Mouse (Mus musculus): ENCODE results near the gene Gm28048. TPM values are rescaled to one million over a fixed set of nuclear protein-coding genes. Genes with fewer than 3 reads are reported as not detected.
A peak's percentile ranks its signal among the peaks of the same experiment; 100 is the strongest.

Gene Gm28048
- polyA plus RNA-seq, 1 experiment from 2014 or later: 6.8 TPM

- DNase-seq: no peak
- peaks cover 33% of the 10 kb centered on the region for H3K4me1 ChIP-seq (replicated peaks)
- WGBS (ENCODE audit: insufficient replicate concordance): 74% methylated on average over 7 of the region's 7 CpGs
- no peaks in the 10 kb centered on the region for H3K27me3 ChIP-seq
- H3K4me3 ChIP-seq (replicated peaks): no peak overlapping the region
- H3K36me3 ChIP-seq: no peaks in the 10 kb centered on the region
- no peak overlapping the region for H3K4me2 ChIP-seq
- H3K9me3 ChIP-seq (replicated peaks): no peaks in the 10 kb centered on the region
- H3K9ac ChIP-seq: no peak overlapping the region
- H3K27ac ChIP-seq: no peak overlapping the region
- no peak for ATAC-seq (ENCODE audit: low read depth)
Measured at GRCm38 (mm10) chr11:22911831-22912230, 70.1 kb downstream of the Gm28048 start.

- Histone ChIP-seq H3K36me3 (no peaks in the 10 kb centered on the region), H3K4me3 (replicated peaks) (no peak overlapping the region), H3K9ac (no peak overlapping the region), H3K4me2 (no peak overlapping the region), H3K4me1 (replicated peaks) (peaks cover 16% of the 10 kb centered on the region), H3K9me3 (replicated peaks) (no peaks in the 10 kb centered on the region), H3K27ac (no peak overlapping the region), H3K27me3 (no peaks in the 10 kb centered on the region)
- ATAC-seq (ENCODE audit: low read depth) (0 out of 2 replicates have a peak, but pooled peaks have one; percentile 15), DNase-seq (no peak)
Measured at GRCm38 (mm10) chr11:22906453-22906865, 75.4 kb downstream of the Gm28048 start.

GRCm38 (mm10) chr11:22902923-22903322 lies 79.0 kb downstream of the Gm28048 start:
- peaks cover 5% of the 10 kb centered on the region; the same call in 1 of the 2 replicates for H3K36me3 ChIP-seq
- DNase-seq (no peak), ATAC-seq (ENCODE audit: low read depth) (no peak)
- H3K9ac ChIP-seq: no peak overlapping the region
- WGBS (ENCODE audit: insufficient replicate concordance): 43% methylated on average over 2 of the region's 2 CpGs
- H3K27me3 ChIP-seq: no peaks in the 10 kb centered on the region
- peaks cover 15% of the 10 kb centered on the region for H3K4me1 ChIP-seq (replicated peaks)
- H3K9me3 ChIP-seq (replicated peaks): no peaks in the 10 kb centered on the region
- H3K4me2 ChIP-seq: no peak overlapping the region
- no peak overlapping the region for H3K4me3 ChIP-seq (replicated peaks)
- no peak overlapping the region for H3K27ac ChIP-seq

- no peak overlapping the region for H3K27ac ChIP-seq
- 46% methylated on average over 3 of the region's 3 CpGs for WGBS (ENCODE audit: insufficient replicate concordance)
- H3K4me2 ChIP-seq: no peak overlapping the region
- no peak overlapping the region for H3K9ac ChIP-seq
- no peaks in the 10 kb centered on the region for H3K27me3 ChIP-seq
- H3K9me3 ChIP-seq (replicated peaks): no peaks in the 10 kb centered on the region
- ATAC-seq (ENCODE audit: low read depth) (no peak; the same call in 1 of the 2 replicates), DNase-seq (no peak)
- H3K36me3 ChIP-seq: peaks cover 5% of the 10 kb centered on the region; the same call in 1 of the 2 replicates
- H3K4me1 ChIP-seq (replicated peaks): peaks cover 4% of the 10 kb centered on the region; the same call in 1 of the 2 replicates
- no peak overlapping the region for H3K4me3 ChIP-seq (replicated peaks)
Measured at GRCm38 (mm10) chr11:22900041-22900440, 81.8 kb downstream of the Gm28048 start.

- ATAC-seq (ENCODE audit: low read depth): no peak
- H3K27me3 ChIP-seq: no peaks in the 10 kb centered on the region
- no peak for DNase-seq
- no peak overlapping the region for H3K4me3 ChIP-seq (replicated peaks)
- no peaks in the 10 kb centered on the region for H3K9me3 ChIP-seq (replicated peaks)
- H3K4me1 ChIP-seq (replicated peaks): peaks cover 4% of the 10 kb centered on the region; the same call in 1 of the 2 replicates
- no peak overlapping the region for H3K4me2 ChIP-seq
- H3K36me3 ChIP-seq: peaks cover 5% of the 10 kb centered on the region; the same call in 1 of the 2 replicates
- no peak overlapping the region for H3K27ac ChIP-seq
- 70% methylated on average over 4 of the region's 4 CpGs for WGBS (ENCODE audit: insufficient replicate concordance)
- H3K9ac ChIP-seq: no peak overlapping the region
Measured at GRCm38 (mm10) chr11:22897642-22898041, 84.2 kb downstream of the Gm28048 start.

GRCm38 (mm10) chr11:22897127-22897526 lies 84.8 kb downstream of the Gm28048 start:
- H3K4me2 ChIP-seq: no peak overlapping the region
- peaks cover 5% of the 10 kb centered on the region; the same call in 1 of the 2 replicates for H3K36me3 ChIP-seq
- peaks cover 4% of the 10 kb centered on the region; the same call in 1 of the 2 replicates for H3K4me1 ChIP-seq (replicated peaks)
- no peaks in the 10 kb centered on the region for H3K27me3 ChIP-seq
- no peak overlapping the region for H3K9ac ChIP-seq
- no peak overlapping the region for H3K4me3 ChIP-seq (replicated peaks)
- no peak overlapping the region for H3K27ac ChIP-seq
- ATAC-seq (ENCODE audit: low read depth) (no peak), DNase-seq (no peak)
- no peaks in the 10 kb centered on the region for H3K9me3 ChIP-seq (replicated peaks)
- WGBS (ENCODE audit: insufficient replicate concordance): 64% methylated on average over 4 of the region's 4 CpGs

- WGBS (ENCODE audit: insufficient replicate concordance): 59% methylated on average over 3 of the region's 3 CpGs
- no peaks in the 10 kb centered on the region for H3K4me1 ChIP-seq (replicated peaks)
- no peak for ATAC-seq (ENCODE audit: low read depth)
Measured at GRCm38 (mm10) chr11:22893075-22893474, 88.8 kb downstream of the Gm28048 start.

GRCm38 (mm10) chr11:22892466-22892865 lies 89.4 kb downstream of the Gm28048 start:
- no peaks in the 10 kb centered on the region for H3K36me3 ChIP-seq

More at GRCm38 (mm10) chr11:22893075-22893474, 88.8 kb downstream of the Gm28048 start:
- DNase-seq: no peak
- Histone ChIP-seq H3K27me3 (no peaks in the 10 kb centered on the region), H3K27ac (no peak overlapping the region), H3K4me3 (replicated peaks) (no peak overlapping the region), H3K9ac (no peak overlapping the region), H3K9me3 (replicated peaks) (no peaks in the 10 kb centered on the region), H3K4me2 (no peak overlapping the region), H3K36me3 (no peaks in the 10 kb centered on the region)

GRCm38 (mm10) chr11:22891876-22892275 lies 90.0 kb downstream of the Gm28048 start:
- Histone ChIP-seq H3K9me3 (replicated peaks) (no peaks in the 10 kb centered on the region), H3K9ac (no peak overlapping the region), H3K4me3 (replicated peaks) (no peak overlapping the region), H3K36me3 (no peaks in the 10 kb centered on the region), H3K27me3 (no peaks in the 10 kb centered on the region), H3K4me1 (replicated peaks) (no peaks in the 10 kb centered on the region), H3K27ac (no peak overlapping the region), H3K4me2 (no peak overlapping the region)
- 70% methylated on average over 7 of the region's 7 CpGs for WGBS (ENCODE audit: insufficient replicate concordance)
- ATAC-seq (ENCODE audit: low read depth) (no peak), DNase-seq (no peak)

More at GRCm38 (mm10) chr11:22892466-22892865, 89.4 kb downstream of the Gm28048 start:
- Histone ChIP-seq H3K9ac (no peak overlapping the region), H3K4me2 (no peak overlapping the region), H3K27me3 (no peaks in the 10 kb centered on the region), H3K4me3 (replicated peaks) (no peak overlapping the region), H3K27ac (no peak overlapping the region), H3K9me3 (replicated peaks) (no peaks in the 10 kb centered on the region), H3K4me1 (replicated peaks) (no peaks in the 10 kb centered on the region)
- ATAC-seq (ENCODE audit: low read depth) (no peak), DNase-seq (no peak)
- WGBS (ENCODE audit: insufficient replicate concordance): 73% methylated on average over 6 of the region's 6 CpGs

- no peaks in the 10 kb centered on the region for H3K27me3 ChIP-seq
- no peak overlapping the region for H3K27ac ChIP-seq
- H3K4me2 ChIP-seq: no peak overlapping the region
- ATAC-seq (ENCODE audit: low read depth): no peak
- no peak overlapping the region for H3K4me3 ChIP-seq (replicated peaks)
- no peak overlapping the region for H3K9ac ChIP-seq
- no peaks in the 10 kb centered on the region for H3K36me3 ChIP-seq
- no peak for DNase-seq
- no peaks in the 10 kb centered on the region for H3K4me1 ChIP-seq (replicated peaks)
- 37% methylated on average over 9 of the region's 9 CpGs for WGBS (ENCODE audit: insufficient replicate concordance)
- no peaks in the 10 kb centered on the region for H3K9me3 ChIP-seq (replicated peaks)
Measured at GRCm38 (mm10) chr11:22891242-22891641, 90.6 kb downstream of the Gm28048 start.

GRCm38 (mm10) chr11:22889224-22889623 lies 92.7 kb downstream of the Gm28048 start:
- DNase-seq: no peak
- Histone ChIP-seq H3K4me1 (replicated peaks) (no peaks in the 10 kb centered on the region), H3K4me2 (no peak overlapping the region), H3K9ac (no peak overlapping the region), H3K4me3 (replicated peaks) (no peak overlapping the region), H3K27ac (no peak overlapping the region), H3K9me3 (replicated peaks) (no peaks in the 10 kb centered on the region), H3K36me3 (no peaks in the 10 kb centered on the region), H3K27me3 (no peaks in the 10 kb centered on the region)
- ATAC-seq (ENCODE audit: low read depth): no peak
- 79% methylated on average over 3 of the region's 3 CpGs for WGBS (ENCODE audit: insufficient replicate concordance)

DNA sequence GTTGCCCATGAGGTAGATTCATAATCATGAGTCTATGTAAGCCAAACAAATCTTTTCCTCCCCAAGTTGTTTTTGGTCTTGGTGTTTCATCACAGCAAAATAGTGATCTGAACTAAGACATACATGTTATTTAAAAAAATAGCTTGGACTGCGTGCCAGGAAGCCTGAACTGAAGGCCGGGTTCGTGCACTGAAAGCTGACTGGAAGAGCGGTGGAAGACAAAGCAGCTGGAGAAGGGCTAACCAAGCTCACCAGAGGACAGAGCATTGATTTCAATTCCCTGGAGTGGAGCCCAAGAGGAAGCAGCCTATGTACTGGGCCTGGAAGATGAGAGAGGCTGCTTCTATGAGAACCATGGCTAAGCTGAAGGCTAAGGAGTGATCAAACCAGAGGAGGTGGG lies 94.9 kb downstream of the Gm28048 start:
- Histone ChIP-seq H3K4me2 (no peak overlapping the region), H3K9me3 (replicated peaks) (no peaks in the 10 kb centered on the region), H3K36me3 (no peaks in the 10 kb centered on the region), H3K4me3 (replicated peaks) (no peak overlapping the region), H3K27ac (no peak overlapping the region), H3K9ac (no peak overlapping the region), H3K4me1 (replicated peaks) (0 out of 2 replicates have a peak, but pooled peaks cover 4% of the 10 kb centered on the region), H3K27me3 (no peaks in the 10 kb centered on the region)
- DNase-seq: no peak
- ATAC-seq (ENCODE audit: low read depth): no peak
- WGBS (ENCODE audit: insufficient replicate concordance): 82% methylated on average over 4 of the region's 4 CpGs

Data from liver, embryonic 13.5 days (tissue).